Mouse (Mus musculus): ENCODE results near the gene Nr2c2.

DNA sequence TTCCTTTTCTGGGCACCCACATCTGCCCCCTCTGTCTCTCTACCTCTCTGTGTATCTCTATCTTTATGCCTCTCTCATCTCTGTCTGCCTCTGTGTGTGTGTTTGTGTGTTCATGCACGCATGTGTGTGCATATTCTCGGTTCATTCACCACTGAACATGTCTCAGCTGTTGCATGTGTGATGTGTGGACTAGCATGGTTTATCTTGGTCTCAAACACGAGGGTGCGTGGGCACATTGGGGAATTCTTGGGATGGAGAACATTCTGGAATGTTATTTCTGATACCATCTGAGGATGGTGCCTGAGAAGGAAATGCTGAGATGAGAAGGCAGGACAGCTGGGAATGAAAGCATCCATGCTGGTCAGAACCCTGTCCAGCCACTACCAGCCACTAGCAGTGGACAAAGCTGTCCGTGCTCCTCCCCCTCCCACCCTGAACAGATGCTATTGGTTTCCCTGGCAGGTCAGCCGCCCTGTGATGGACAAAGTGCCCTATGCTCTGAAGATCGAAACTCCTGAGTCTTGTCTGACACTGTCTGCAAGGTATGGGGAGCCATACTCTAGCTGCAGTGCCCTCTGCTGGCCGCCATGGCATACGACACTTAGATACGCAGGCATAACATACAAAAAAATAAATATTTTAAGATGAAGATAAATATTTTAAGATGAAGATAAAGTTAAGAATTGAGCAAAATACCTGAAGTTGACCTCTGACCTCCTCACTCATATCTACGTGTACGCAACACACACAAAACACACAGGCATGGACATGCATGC lies 25.3 kb upstream of the Nr2c2 start:
- TF ChIP-seq CTCF (IDR thresholded peaks at IDR 0.05; ENCODE audit: insufficient read depth, low read length) (peak; percentile 81), POLR2A (IDR thresholded peaks at IDR 0.05; ENCODE audit: borderline replicate concordance, extremely low read depth, low read depth, low read length) (no peak)

All from lung, adult 2 months (tissue).